Mouse (Mus musculus) gastrocnemius, adult 2 months (tissue): Measurements from ENCODE around the gene Fgfr2. TPM values are rescaled to one million over a fixed set of nuclear protein-coding genes. Genes with fewer than 3 reads are reported as not detected.
"Not testable (repeated sequence)": the region's sequence is repeated elsewhere in the genome, so short reads cannot be mapped to it uniquely, and the experiment has no call there.

Experiments used
- DNase-seq: peaks from one replicate; pipeline ENCODE4 v3.0.0; 2022
- H3K27ac ChIP-seq: fragments of 200-600 bp; 2 replicates; pipeline ENCODE4 v1.8.1; 2022; ENCODE audit warnings: mild to moderate bottlenecking
- H3K4me3 ChIP-seq: fragments of 200-600 bp; 2 replicates; pipeline ENCODE4 v1.8.1; 2022; ENCODE audit warnings: mild to moderate bottlenecking, moderate library complexity
- CTCF ChIP-seq: fragments of 200-600 bp; IDR thresholded peaks from 2 replicates; pipeline ENCODE4 v1.8.1; 2022; ENCODE audit warnings: antibody characterized with exemption, mild to moderate bottlenecking, moderate library complexity
- intact Hi-C: fragments of 180-260 bp; cut with DNase I; formaldehyde crosslinking; loops from one replicate; pipeline ENCODE4 v1.15.1; 2025
- total RNA-seq, 2 experiments: library from RNA; stranded (reverse); gene quantifications; 2 replicates each; pipeline ENCODE4 v1.2.3; 2021

The Fgfr2 gene
- total RNA-seq, 2 experiments from 2014 or later, result 0.15 to 0.33 TPM

DNA sequence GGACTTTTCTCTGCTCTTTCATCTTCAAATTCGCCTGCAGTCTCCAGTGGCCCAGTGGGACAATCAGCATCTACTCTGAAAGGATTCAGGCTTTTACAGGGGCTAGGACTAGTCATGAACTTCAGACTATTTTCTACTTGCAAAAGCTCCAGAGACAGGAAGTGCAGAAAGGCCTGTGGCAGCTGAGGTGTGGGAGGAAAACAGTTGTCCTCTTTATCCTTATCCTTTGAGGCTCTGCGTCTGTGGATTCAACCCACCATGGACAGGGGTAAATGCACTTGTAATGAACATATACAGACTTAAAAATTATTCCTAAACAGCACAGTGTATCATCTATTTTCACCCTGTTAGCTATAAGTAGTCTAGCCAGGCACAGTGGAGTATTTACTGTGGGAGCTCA, 2518.8 kb downstream of the Fgfr2 start:
- DNase-seq, result no peak
- intact Hi-C loops, result loop anchor here (10.0 kb wide), 1 partner anchor 70 kb away; no protein-coding TSS in a partner anchor
- Histone ChIP-seq H3K27ac (0 out of 2 replicates have a peak overlapping the region, but pooled peaks have one; percentile 2), H3K4me3 (no peak overlapping the region)
- no peak for TF ChIP-seq CTCF

DNA sequence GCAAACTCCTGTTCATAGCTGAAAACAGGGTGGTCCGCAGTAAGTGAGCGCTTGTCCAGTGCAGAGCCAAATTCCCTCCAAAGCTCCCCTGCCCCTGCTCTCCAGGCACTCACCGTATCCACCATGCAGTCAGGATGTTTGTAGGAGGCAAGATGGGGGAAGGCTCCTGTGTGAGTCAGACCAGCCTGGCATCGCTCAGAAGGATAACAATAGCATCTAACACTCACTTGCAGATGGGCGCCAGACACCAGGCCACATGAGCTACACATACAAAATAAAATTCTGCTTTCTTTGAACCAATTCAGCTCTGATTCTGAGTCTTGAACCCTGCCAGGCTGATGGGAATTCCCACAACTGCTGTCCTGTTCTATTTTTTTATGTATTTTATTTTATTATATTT, 2519.6 kb downstream of the Fgfr2 start:
- Histone ChIP-seq H3K4me3 (no peak overlapping the region), H3K27ac (no peak overlapping the region)
- no peak for DNase-seq
- intact Hi-C loops, result loop anchor here (10.0 kb wide), 1 partner anchor 69 kb away; no protein-coding TSS in a partner anchor
- TF ChIP-seq CTCF, result no peak

GRCm38 (mm10) chr7:130602804-130603203, 2520.3 kb downstream of the Fgfr2 start:
- intact Hi-C loops, result loop anchor here (10.0 kb wide), 1 partner anchor 68 kb away; no protein-coding TSS in a partner anchor
- TF ChIP-seq CTCF, result no peak
- peak overlapping the region; percentile 12; the same call in 1 of the 2 replicates for H3K27ac ChIP-seq
- no peak for DNase-seq
- no peak overlapping the region for H3K4me3 ChIP-seq

DNA sequence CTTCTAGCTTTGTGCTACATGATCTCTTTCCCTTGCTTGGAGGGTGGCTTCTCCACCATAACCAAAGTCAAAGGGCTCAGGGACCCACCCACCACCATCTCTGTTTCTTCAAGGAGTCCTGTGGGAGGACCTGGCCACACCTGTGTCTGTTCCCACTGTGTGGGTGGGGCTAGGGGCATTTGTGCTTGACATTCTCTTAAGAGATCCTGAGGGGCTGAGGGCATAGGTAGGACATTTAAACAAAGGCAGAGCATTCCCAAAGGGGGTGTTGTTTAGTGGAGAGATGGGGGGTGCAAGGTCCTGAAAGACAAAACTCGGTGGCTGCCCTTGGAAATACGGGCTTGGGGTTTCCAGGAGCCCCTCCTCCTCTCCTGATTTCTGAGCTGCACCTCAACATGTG, 2522.6 kb downstream of the Fgfr2 start:
- intact Hi-C loops, result loop anchor here (10.0 kb wide), 1 partner anchor 66 kb away; no protein-coding TSS in a partner anchor
- DNase-seq, result no peak
- H3K4me3 ChIP-seq, result no peak overlapping the region
- no peak for TF ChIP-seq CTCF
- H3K27ac ChIP-seq, result peak overlapping the region; percentile 35; the same call in 1 of the 2 replicates

DNA sequence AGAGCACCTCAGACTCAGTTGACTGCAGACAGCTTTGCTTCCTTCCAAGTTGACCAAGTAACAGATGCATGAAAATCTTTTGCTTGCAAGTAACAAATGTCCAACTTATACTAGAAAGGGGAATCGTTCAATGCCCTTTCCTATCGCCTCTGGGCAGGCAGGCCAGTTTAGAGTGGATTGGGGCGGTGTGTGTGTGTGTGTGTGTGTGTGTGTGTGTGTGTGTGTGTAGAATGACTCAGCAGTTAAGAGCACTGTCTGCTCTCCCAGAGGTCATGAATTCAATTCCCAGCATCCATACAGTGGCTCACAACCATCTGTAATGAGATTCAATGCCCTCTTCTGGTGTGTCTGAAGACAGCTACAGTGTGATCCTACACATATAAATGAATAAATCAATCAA, 2523.1 kb downstream of the Fgfr2 start:
- intact Hi-C loops, result loop anchor here (10.0 kb wide), 1 partner anchor 65 kb away; no protein-coding TSS in a partner anchor
- no peak for DNase-seq
- peak overlapping the region; percentile 70; the same call in 1 of the 2 replicates for H3K4me3 ChIP-seq
- peak overlapping the region; percentile 35; the same call in 1 of the 2 replicates for H3K27ac ChIP-seq
- TF ChIP-seq CTCF, result no peak

- no peak for TF ChIP-seq CTCF
- H3K27ac ChIP-seq, result peak overlapping the region; percentile 88
- DNase-seq, result no peak
- peak overlapping the region; percentile 70 for H3K4me3 ChIP-seq
- intact Hi-C loops, result loop anchor here (5.0 kb wide), 1 partner anchor 45 kb away; no protein-coding TSS in a partner anchor
These were observed 2525.6 kb downstream of the Fgfr2 start for GRCm38 (mm10) chr7:130597546-130597945.

- intact Hi-C loops, result loop anchor here (5.0 kb wide), 1 partner anchor 44 kb away; no protein-coding TSS in a partner anchor
- peak; percentile 81 for DNase-seq
- peak overlapping the region; percentile 70 for H3K4me3 ChIP-seq
- H3K27ac ChIP-seq, result peak overlapping the region; percentile 88
These were observed 2526.9 kb downstream of the Fgfr2 start for GRCm38 (mm10) chr7:130596079-130596855.

DNA sequence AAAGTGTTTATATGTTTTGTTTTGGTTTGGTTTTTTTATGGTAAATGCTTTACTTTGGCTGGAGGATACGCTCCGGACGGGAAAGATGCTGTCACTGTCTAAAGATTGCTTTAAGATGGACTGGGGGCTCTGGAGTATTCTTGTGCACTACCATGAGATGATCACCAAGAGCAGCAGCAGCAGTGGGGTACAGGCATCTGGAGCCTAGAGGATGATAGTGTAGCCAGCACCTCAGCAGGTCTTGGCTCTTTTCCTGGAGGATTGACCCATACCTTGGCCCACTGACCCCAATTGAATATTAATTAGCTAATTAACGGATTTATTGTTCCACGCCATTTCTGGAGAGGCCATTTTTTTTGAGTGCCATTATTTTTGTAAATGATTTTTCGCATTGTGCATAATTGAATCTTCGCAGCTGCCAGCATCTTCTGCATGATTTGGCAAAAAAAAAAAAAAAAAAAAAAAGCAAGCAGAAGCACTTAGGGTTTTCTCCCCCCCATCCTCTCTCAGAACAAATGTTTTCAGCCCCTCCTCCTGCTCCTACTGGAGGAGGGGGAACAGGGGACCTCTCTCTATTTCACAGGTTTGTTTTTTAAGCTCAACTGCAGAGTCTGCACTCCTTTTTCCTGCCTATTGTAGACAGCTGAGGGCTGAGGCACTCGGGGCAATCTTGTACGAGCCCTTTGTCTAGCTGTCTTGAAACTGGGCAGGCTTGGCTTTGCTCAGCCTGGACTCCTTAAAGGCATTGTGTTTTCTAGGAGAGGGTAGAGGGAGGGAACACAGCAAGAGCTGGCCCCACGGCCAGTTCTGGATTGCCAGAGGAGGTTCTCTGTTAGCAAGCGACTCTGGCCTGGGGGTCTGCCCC, 2529.5 kb downstream of the Fgfr2 start:
- DNase-seq, intact Hi-C loops: not testable (repeated sequence)
- H3K4me3 ChIP-seq, result peak overlapping the region; percentile 71
- peak overlapping the region; percentile 83 for H3K27ac ChIP-seq

- peak overlapping the region; percentile 71; the same call in 1 of the 2 replicates for H3K4me3 ChIP-seq
- DNase-seq, intact Hi-C loops: not testable (repeated sequence)
- peak overlapping the region; percentile 83 for H3K27ac ChIP-seq
These were observed 2530.2 kb downstream of the Fgfr2 start for GRCm38 (mm10) chr7:130592975-130593374.

- Histone ChIP-seq H3K4me3 (no peak overlapping the region), H3K27ac (peak overlapping the region; percentile 86)
- intact Hi-C loops, result no loop called here
- TF ChIP-seq CTCF, result no peak
- DNase-seq, result no peak
These were observed 2532.2 kb downstream of the Fgfr2 start for GRCm38 (mm10) chr7:130590845-130591437.

DNA sequence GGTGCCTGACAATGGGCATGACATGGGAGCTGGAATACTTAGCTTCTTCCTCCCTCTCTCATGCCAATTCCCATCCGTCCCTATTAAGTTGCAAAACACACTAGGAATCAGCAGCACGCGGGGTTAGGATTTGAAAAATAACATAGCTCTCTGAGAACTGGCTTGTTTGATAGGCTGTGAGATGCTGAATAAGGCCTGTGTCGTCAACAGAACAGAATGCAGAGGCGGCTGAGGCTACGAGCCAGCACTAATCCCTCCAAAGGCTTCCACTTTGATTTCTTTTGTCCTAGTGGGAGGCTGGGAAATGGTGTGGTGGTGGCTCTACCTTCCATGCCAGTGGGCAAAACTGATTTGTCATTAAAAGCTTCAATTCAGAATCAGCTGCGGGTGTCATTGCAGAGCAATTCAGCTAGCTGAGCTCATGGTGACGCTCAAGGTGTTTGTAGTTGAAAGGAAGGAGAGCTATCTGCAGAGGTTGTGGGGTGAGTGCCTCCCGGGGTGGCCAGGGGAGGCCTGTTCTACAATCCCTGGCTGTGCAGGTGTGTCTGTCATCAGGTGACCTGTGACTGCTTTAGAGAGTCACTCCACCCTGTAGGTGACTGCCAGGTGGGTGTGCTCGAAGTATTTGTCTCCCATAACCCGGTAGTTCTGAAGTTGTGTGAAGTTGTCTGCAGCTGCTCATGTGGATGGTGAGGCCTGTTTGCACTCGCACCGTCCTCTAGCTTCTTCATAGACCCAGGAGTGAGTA, 2532.9 kb downstream of the Fgfr2 start:
- intact Hi-C loops, result no loop called here
- DNase-seq, result no peak
- Histone ChIP-seq H3K27ac (peak overlapping the region; percentile 86), H3K4me3 (no peak overlapping the region)
- TF ChIP-seq CTCF, result no peak

DNA sequence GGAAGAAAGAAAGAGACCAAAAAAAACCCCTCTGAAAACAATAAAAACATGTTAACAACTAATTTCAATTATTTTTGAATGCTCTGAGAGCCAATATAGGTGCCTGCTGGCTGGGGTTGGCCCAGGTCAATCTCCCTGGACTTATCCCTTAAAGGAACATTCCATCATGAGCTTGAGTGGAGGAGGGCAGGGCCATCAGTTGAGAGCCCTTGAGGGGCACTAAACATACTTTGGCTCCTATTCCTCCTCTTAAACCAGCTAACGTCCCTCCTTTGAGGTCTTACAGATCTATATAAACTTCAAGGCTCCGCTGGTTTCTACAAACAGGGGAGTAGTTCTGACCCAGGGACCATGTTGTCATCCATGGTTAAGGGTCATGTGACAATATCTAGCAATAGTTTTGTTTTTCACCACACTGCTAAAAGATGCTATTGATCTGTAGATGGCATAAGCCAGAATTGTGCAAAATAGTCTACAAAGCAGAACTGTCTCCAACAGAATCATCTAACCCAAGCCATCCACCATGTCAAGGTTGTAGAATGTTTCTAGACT, 2536.6 kb downstream of the Fgfr2 start:
- H3K27ac ChIP-seq, result no peak overlapping the region
- intact Hi-C loops, result no loop called here
- H3K4me3 ChIP-seq, result no peak overlapping the region
- no peak for DNase-seq
- no peak for TF ChIP-seq CTCF
